Mouse (Mus musculus) heart, adult 2 months (tissue): ENCODE measurements around the gene Eml1. TPM values are rescaled to one million over a fixed set of nuclear protein-coding genes. Genes with fewer than 3 reads are reported as not detected.
A peak's percentile ranks its signal among the peaks of the same experiment; 100 is the strongest.

ENCODE experiments used
- DNase-seq, 2 experiments: peaks; one replicate each; pipeline ENCODE4 v3.0.0; 2021
- H3K27ac ChIP-seq: fragments of 200-600 bp; 2 replicates; pipeline ENCODE4 v1.8.1; 2022
- H3K27me3 ChIP-seq: fragments of 200-500 bp; 2 replicates; pipeline ENCODE4 v1.6.1; 2012; ENCODE audit warnings: mild to moderate bottlenecking, low read length, inconsistent platforms, mixed read lengths; ENCODE audit not compliant: control insufficient read depth, insufficient read depth
- H3K36me3 ChIP-seq: fragments of 200-500 bp; 2 replicates; pipeline ENCODE4 v1.6.1; 2012; ENCODE audit warnings: low read length, inconsistent platforms; ENCODE audit not compliant: control insufficient read depth, insufficient read depth
- H3K4me1 ChIP-seq: fragments of 200-500 bp; 2 replicates; pipeline ENCODE4 v1.6.1; 2011; ENCODE audit warnings: low read length; ENCODE audit not compliant: control insufficient read depth, insufficient read depth
- H3K4me3 ChIP-seq: fragments of 200-600 bp; 2 replicates; pipeline ENCODE4 v1.8.1; 2022
- H3K79me2 ChIP-seq: fragments of 200-500 bp; replicated peaks from 2 replicates; pipeline ENCODE4 v1.6.1; 2012; ENCODE audit warnings: mild to moderate bottlenecking, inconsistent platforms, low read length, moderate library complexity, mixed read lengths; ENCODE audit not compliant: control insufficient read depth, insufficient read depth
- H3K9ac ChIP-seq: fragments of 200-500 bp; 2 replicates; pipeline ENCODE4 v1.6.1; 2012; ENCODE audit warnings: low read depth, mild to moderate bottlenecking, control low read depth, inconsistent platforms, low read length, mixed read lengths
- CTCF ChIP-seq: fragments of 200-600 bp; IDR thresholded peaks from 2 replicates; pipeline ENCODE4 v1.8.1; 2022; ENCODE audit warnings: antibody characterized with exemption, mild to moderate bottlenecking, moderate library complexity
- EP300 ChIP-seq: fragments of 200-500 bp; IDR thresholded peaks from 2 replicates; pipeline ENCODE4 v1.6.1; 2011; ENCODE audit warnings: low read depth, low read length, control low read depth; ENCODE audit not compliant: insufficient read depth
- POLR2A ChIP-seq: fragments of 200-500 bp; IDR thresholded peaks from 2 replicates; pipeline ENCODE4 v1.6.1; 2011; ENCODE audit warnings: mild to moderate bottlenecking, low read depth, low read length, control low read depth; ENCODE audit not compliant: insufficient read depth
- WGBS: fragments of 180-500 bp; shearing (Covaris S2); methylation state at CpG from one replicate; pipeline ENCODE4 v1.1.7; 2018; 5-methylcytosine and 5-hydroxymethylcytosine counted together
- intact Hi-C: fragments of 180-260 bp; cut with DNase I; formaldehyde crosslinking; loops from one replicate; pipeline ENCODE4 v1.15.1; 2025
- polyA plus RNA-seq: library from polyadenylated mRNA; depleted of rRNA; stranded (reverse); fragments of >200 nt; gene quantifications from 2 replicates; pipeline ENCODE4 v1.2.3, GENCODE M21; 2012
- total RNA-seq, 2 experiments: library from RNA; stranded (reverse); gene quantifications; 2 replicates each; pipeline ENCODE4 v1.2.3; 2021

Eml1 gene
- total and polyA plus RNA-seq, 3 experiments: 68.7 to 84.7 (median 73.5) TPM

DNA sequence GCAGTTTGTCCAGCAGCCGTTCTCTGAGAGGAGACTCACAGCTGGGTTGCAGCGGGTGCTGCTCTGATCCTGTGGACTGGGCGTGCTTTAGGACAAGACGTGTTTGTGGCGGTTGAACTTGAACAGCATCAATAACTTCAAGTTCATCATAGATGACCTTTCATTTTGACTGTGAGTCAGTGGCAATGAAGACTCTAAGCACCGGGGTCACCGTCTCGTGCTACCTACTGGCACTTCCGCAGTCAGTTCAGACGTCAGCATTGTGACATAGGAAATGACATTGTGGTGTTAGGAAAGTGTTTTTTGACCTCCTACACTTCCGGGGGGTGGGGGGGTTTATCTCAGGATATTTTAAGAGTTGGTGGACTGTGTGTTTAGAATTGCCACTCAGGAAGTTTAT lies 79.2 kb downstream of the Eml1 start:
- no peak overlapping the region for H3K27ac ChIP-seq
- no peak for DNase-seq
- H3K4me3 ChIP-seq: no peak overlapping the region
- no peaks in the 10 kb centered on the region; the same call in none of the 2 replicates for H3K79me2 ChIP-seq
- WGBS: 37% methylated on average over 11 of the region's 11 CpGs
- no peak overlapping the region for H3K9ac ChIP-seq
- peaks cover 7% of the 10 kb centered on the region for H3K4me1 ChIP-seq
- intact Hi-C loops: no loop called here
- H3K36me3 ChIP-seq: no peaks in the 10 kb centered on the region
- no peaks in the 10 kb centered on the region for H3K27me3 ChIP-seq
- TF ChIP-seq POLR2A (no peak), CTCF (no peak), EP300 (no peak)

DNA sequence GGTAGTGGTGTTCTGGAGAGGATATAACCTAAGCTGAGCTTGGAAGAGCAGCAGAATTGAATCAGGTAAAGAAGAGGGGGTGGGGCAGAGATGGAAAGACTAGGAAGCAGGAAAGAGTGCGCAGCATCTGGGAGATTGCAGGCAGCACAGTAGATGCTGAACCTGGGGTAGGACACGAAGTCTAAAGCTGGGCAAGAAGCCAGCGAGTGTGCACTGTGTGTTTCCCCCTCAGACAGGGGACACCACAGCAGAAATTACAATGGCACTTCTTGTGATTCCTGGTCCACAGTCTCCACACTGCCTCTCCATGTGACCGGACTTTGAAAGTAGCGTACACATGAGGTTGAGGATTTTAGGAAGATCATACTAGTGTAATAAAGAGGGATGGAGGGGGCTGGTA lies 79.8 kb downstream of the Eml1 start:
- Histone ChIP-seq H3K36me3 (no peaks in the 10 kb centered on the region), H3K27ac (no peak overlapping the region), H3K4me3 (no peak overlapping the region), H3K4me1 (peaks cover 7% of the 10 kb centered on the region), H3K9ac (no peak overlapping the region), H3K27me3 (no peaks in the 10 kb centered on the region), H3K79me2 (no peaks in the 10 kb centered on the region; the same call in none of the 2 replicates)
- TF ChIP-seq POLR2A (no peak), CTCF (no peak), EP300 (no peak)
- intact Hi-C loops: no loop called here
- no peak for DNase-seq
- WGBS: 58% methylated on average over 5 of the region's 5 CpGs

DNA sequence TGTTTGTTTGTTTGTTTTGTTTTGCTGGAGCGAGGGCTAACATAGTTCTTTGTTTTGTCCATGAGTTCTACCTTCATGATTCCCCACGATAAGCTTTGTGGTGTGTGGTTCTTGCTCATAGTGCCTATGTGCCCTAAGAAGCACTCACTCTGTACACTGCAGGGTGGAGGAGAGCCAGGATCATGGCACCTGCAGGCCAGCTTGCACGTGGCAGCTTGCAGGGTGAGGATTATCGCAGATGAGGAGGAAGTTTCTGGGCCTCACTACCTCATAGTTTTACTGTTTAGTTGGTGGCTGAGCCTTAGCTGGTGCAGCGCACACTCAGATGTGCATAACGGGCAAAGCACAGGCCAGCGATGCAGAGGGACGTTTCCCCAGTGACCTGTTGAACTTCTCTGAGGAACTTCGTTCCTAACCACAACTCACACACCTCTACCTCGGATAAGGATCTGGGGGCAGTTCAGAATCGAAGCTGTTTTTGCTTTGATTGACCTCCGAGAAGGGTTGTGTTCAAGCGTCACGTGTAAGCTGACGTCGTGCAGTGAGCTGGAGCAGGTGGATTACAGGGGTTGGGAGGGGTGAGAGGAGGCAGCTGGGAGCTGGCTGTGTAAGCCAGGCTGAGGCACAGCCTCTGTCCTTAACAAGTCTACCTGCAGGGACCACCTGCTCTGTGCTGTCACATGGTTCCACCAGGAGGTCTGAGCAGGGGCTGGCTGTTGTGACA lies 81.6 kb downstream of the Eml1 start:
- H3K36me3 ChIP-seq: no peaks in the 10 kb centered on the region
- H3K27ac ChIP-seq: no peak overlapping the region
- H3K4me3 ChIP-seq: no peak overlapping the region
- TF ChIP-seq POLR2A (no peak), CTCF (no peak), EP300 (no peak)
- H3K79me2 ChIP-seq: no peaks in the 10 kb centered on the region; the same call in none of the 2 replicates
- DNase-seq: no peak
- WGBS: 77% methylated on average over 16 of the region's 16 CpGs
- no peaks in the 10 kb centered on the region for H3K27me3 ChIP-seq
- H3K4me1 ChIP-seq: peaks cover 7% of the 10 kb centered on the region
- intact Hi-C loops: no loop called here
- H3K9ac ChIP-seq: no peak overlapping the region

DNA sequence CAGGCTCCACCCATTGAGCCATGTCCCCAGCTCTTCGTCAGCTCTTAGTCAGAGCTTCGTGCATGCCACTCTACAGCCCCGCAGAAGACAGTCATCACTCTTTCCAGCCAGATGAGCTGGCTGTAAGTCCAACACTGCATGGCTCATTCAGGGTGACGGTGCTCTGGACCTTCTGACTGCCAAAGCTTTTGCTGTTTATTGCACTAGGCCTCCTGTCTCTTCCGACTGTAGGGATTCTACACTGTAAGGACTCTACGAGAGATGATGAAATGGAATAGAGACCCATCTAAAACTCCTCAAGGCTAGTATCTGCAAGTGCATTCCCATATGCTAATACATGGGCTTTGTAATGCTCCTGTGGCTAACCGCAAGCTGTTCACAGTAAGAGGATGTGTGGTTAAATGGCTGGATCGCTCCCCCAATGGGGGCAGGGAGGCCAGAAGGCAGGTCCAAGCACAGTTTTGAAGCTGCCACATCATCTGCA lies 82.8 kb downstream of the Eml1 start:
- no peaks in the 10 kb centered on the region; the same call in none of the 2 replicates for H3K79me2 ChIP-seq
- intact Hi-C loops: no loop called here
- H3K36me3 ChIP-seq: no peaks in the 10 kb centered on the region
- no peak overlapping the region for H3K27ac ChIP-seq
- DNase-seq: no peak
- 81% methylated on average over 8 of the region's 8 CpGs for WGBS
- TF ChIP-seq EP300: no peak
- TF ChIP-seq CTCF: no peak
- no peak for TF ChIP-seq POLR2A
- H3K27me3 ChIP-seq: no peaks in the 10 kb centered on the region
- H3K9ac ChIP-seq: no peak overlapping the region
- no peak overlapping the region for H3K4me3 ChIP-seq
- peaks cover 7% of the 10 kb centered on the region for H3K4me1 ChIP-seq

DNA sequence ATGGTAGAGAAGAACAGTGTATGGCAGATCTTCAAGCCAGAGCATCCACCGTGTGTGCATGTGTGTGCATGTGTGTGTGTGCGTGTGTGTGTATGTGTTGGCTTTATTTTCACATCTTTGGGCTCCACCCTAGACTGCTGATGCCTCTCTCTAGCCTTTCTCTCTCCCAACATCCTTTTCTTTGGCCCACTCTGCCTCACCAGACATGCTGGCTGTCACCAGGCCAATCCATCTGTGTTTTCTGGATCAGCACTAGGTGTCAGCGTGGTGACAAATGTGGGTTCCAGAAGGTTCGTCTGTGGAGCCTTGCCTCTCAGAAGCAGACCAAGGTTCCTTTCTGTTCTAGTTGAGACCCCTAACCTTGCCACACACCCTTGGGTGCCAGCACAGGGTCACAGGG lies 84.2 kb downstream of the Eml1 start:
- H3K4me3 ChIP-seq: no peak overlapping the region
- DNase-seq: peak in 1 of 2 experiments; percentile 30
- TF ChIP-seq POLR2A (no peak), CTCF (no peak), EP300 (no peak)
- H3K27ac ChIP-seq: no peak overlapping the region
- no peak overlapping the region for H3K9ac ChIP-seq
- H3K27me3 ChIP-seq: no peaks in the 10 kb centered on the region
- H3K36me3 ChIP-seq: no peaks in the 10 kb centered on the region
- intact Hi-C loops: no loop called here
- no peaks in the 10 kb centered on the region; the same call in none of the 2 replicates for H3K79me2 ChIP-seq
- WGBS: 77% methylated on average over 4 of the region's 4 CpGs
- peaks cover 2% of the 10 kb centered on the region; the same call in 1 of the 2 replicates for H3K4me1 ChIP-seq

DNA sequence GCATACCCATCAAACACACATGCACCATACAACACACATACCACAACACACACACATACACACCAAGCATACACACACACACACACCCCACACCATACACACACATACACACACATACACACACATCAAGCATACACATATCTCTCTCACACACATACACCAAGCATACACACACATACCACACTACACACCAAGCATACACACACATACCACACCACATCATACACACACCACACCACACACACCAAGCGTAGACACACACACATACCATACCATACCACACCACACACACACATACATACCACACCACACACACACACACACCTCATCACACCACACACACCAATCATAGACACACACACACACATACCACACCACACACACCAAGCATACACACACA lies 102.1 kb downstream of the Eml1 start:
- no peak for TF ChIP-seq POLR2A
- TF ChIP-seq CTCF: no peak
- no peak for TF ChIP-seq EP300
- no peaks in the 10 kb centered on the region for H3K27me3 ChIP-seq
- H3K9ac ChIP-seq: no peak overlapping the region
- no peaks in the 10 kb centered on the region for H3K4me1 ChIP-seq
- no peak for DNase-seq
- no peaks in the 10 kb centered on the region for H3K36me3 ChIP-seq
- H3K79me2 ChIP-seq: no peaks in the 10 kb centered on the region
- intact Hi-C loops: no loop called here
- no peak overlapping the region for H3K4me3 ChIP-seq
- 96% methylated on average over 1 of the region's 1 CpGs for WGBS
- H3K27ac ChIP-seq: no peak overlapping the region
